Mouse (Mus musculus) MEL (cell line): Measurements from ENCODE around the gene Rxra. TPM values are rescaled to one million over a fixed set of nuclear protein-coding genes. Genes with fewer than 3 reads are reported as not detected.

Experiments used
- DNase-seq: peaks from one replicate; pipeline ENCODE4 v3.0.0; 2011; ENCODE audit warnings: low read depth, low spot score
- H3K27ac ChIP-seq: 2 replicates; pipeline ENCODE4 v1.5.1; 2012; ENCODE audit warnings: low read depth, mild to moderate bottlenecking, control low read depth, low read length, moderate library complexity; ENCODE audit not compliant: control insufficient read depth
- H3K27me3 ChIP-seq, 2 experiments: fragments of 150-350 bp in 1 of 2; sonication (generic) in 1 of 2; 2 replicates each; pipeline ENCODE4 v1.6.1; 2012; ENCODE audit warnings: low read length in 2 of 2, mild to moderate bottlenecking in 2 of 2, improper control_type of control experiment in 1 of 2, moderate library complexity in 1 of 2; ENCODE audit not compliant: insufficient read depth in 2 of 2, control insufficient read depth in 1 of 2
- H3K36me3 ChIP-seq, 2 experiments: 2 replicates each; pipeline ENCODE4 v1.6.1; 2012 to 2014; ENCODE audit warnings: low read length in 2 of 2, improper control_type of control experiment in 1 of 2, inconsistent platforms in 1 of 2, mild to moderate bottlenecking in 1 of 2; ENCODE audit not compliant: insufficient read depth in 2 of 2, control insufficient read depth in 1 of 2
- H3K4me1 ChIP-seq, 2 experiments: fragments of 150-350 bp in 1 of 2; sonication (generic) in 1 of 2; 2 replicates each; pipeline ENCODE4 v1.6.1; 2012; ENCODE audit warnings: low read length in 2 of 2, improper control_type of control experiment in 1 of 2, mild to moderate bottlenecking in 1 of 2; ENCODE audit not compliant: insufficient read depth in 2 of 2, control insufficient read depth in 1 of 2
- H3K4me3 ChIP-seq, 2 experiments: fragments of 150-350 bp in 1 of 2; sonication (generic) in 1 of 2; 2 replicates each; pipeline ENCODE4 v1.5.1; 2012; ENCODE audit warnings: low read depth in 2 of 2, low read length in 2 of 2, mild to moderate bottlenecking in 2 of 2, moderate library complexity in 2 of 2, control low read depth in 1 of 2, improper control_type of control experiment in 1 of 2; ENCODE audit not compliant: control insufficient read depth in 1 of 2, insufficient read depth in 1 of 2
- H3K79me2 ChIP-seq: 2 replicates; pipeline ENCODE4 v1.6.1; 2012; ENCODE audit warnings: mild to moderate bottlenecking, low read length, moderate library complexity; ENCODE audit not compliant: control insufficient read depth, poor library complexity, insufficient read depth
- H3K9ac ChIP-seq: 2 replicates; pipeline ENCODE4 v1.6.1; 2012; ENCODE audit warnings: low read depth, mild to moderate bottlenecking, control low read depth, low read length, moderate library complexity; ENCODE audit not compliant: control insufficient read depth, poor library complexity, severe bottlenecking
- H3K9me3 ChIP-seq: fragments of 150-350 bp; sonication (generic); replicated peaks from 2 replicates; pipeline ENCODE4 v1.6.1; 2012; ENCODE audit warnings: mild to moderate bottlenecking, low read length, improper control_type of control experiment, moderate library complexity; ENCODE audit not compliant: insufficient read depth
- BHLHE40 ChIP-seq: IDR thresholded peaks from 2 replicates; pipeline ENCODE4 v1.6.1; 2012; ENCODE audit warnings: low read depth, mild to moderate bottlenecking, inconsistent platforms, low read length, improper control_type of control experiment, borderline replicate concordance
- CHD1 ChIP-seq: IDR thresholded peaks from 2 replicates; pipeline ENCODE4 v1.6.1; 2012; ENCODE audit warnings: low read depth, mild to moderate bottlenecking, inconsistent platforms, low read length, improper control_type of control experiment
- CHD2 ChIP-seq: IDR thresholded peaks from 2 replicates; pipeline ENCODE4 v1.6.1; 2011; ENCODE audit warnings: low read length, improper control_type of control experiment
- E2F4 ChIP-seq: IDR thresholded peaks from 2 replicates; pipeline ENCODE4 v1.6.1; 2011; ENCODE audit warnings: low read depth, low read length, improper control_type of control experiment, borderline replicate concordance
- GABPA ChIP-seq: IDR thresholded peaks from 2 replicates; pipeline ENCODE4 v1.6.1; 2012; ENCODE audit warnings: low read depth, mild to moderate bottlenecking, inconsistent platforms, low read length, improper control_type of control experiment, moderate library complexity
- GATA1 ChIP-seq: IDR thresholded peaks from 2 replicates; pipeline ENCODE4 v1.6.1; 2011; ENCODE audit warnings: low read depth, low read length, improper control_type of control experiment
- HCFC1 ChIP-seq: IDR thresholded peaks from 2 replicates; pipeline ENCODE4 v1.6.1; 2012; ENCODE audit warnings: low read depth, mild to moderate bottlenecking, inconsistent platforms, low read length, improper control_type of control experiment, moderate library complexity
- KAT2A ChIP-seq: conservative IDR thresholded peaks from 2 replicates; pipeline ENCODE4 v1.6.1; 2012; ENCODE audit warnings: low read depth, low read length, improper control_type of control experiment, inconsistent platforms
- MAFK ChIP-seq: IDR thresholded peaks from 2 replicates; pipeline ENCODE4 v1.6.1; 2011; ENCODE audit warnings: low read depth, mild to moderate bottlenecking, low read length, improper control_type of control experiment, borderline replicate concordance
- MYB ChIP-seq: IDR thresholded peaks from 2 replicates; pipeline ENCODE4 v1.6.1; 2011; ENCODE audit warnings: mild to moderate bottlenecking, low read depth, low read length, improper control_type of control experiment
- MYC ChIP-seq: IDR thresholded peaks from 2 replicates; pipeline ENCODE4 v1.6.1; 2011; ENCODE audit warnings: low read depth, mild to moderate bottlenecking, low read length, improper control_type of control experiment, moderate library complexity
- NRF1 ChIP-seq: IDR thresholded peaks from 2 replicates; pipeline ENCODE4 v1.6.1; 2014; ENCODE audit warnings: low read depth, mild to moderate bottlenecking, inconsistent platforms, low read length, improper control_type of control experiment, moderate library complexity; ENCODE audit not compliant: poor library complexity, insufficient read depth, severe bottlenecking
- POLR2A ChIP-seq, 2 experiments: IDR thresholded peaks; 2 replicates each; pipeline ENCODE4 v1.6.1; 2011 to 2012; ENCODE audit warnings: low read length in 2 of 2, mild to moderate bottlenecking in 2 of 2, control low read depth in 1 of 2, improper control_type of control experiment in 1 of 2, low read depth in 1 of 2, moderate library complexity in 1 of 2; ENCODE audit not compliant: control insufficient read depth in 1 of 2, insufficient read depth in 1 of 2, poor library complexity in 1 of 2
- POLR2AphosphoS5 ChIP-seq: IDR thresholded peaks from 2 replicates; pipeline ENCODE4 v1.6.1; 2012; ENCODE audit warnings: low read depth, borderline replicate concordance, mild to moderate bottlenecking, inconsistent platforms, low read length, moderate library complexity, mixed read lengths
- RAD21 ChIP-seq: IDR thresholded peaks from 2 replicates; pipeline ENCODE4 v1.6.1; 2011; ENCODE audit warnings: mild to moderate bottlenecking, low read depth, low read length, improper control_type of control experiment
- RCOR1 ChIP-seq: IDR thresholded peaks from 2 replicates; pipeline ENCODE4 v1.6.1; 2012; ENCODE audit warnings: low read depth, mild to moderate bottlenecking, inconsistent platforms, low read length, improper control_type of control experiment
- TCF12 ChIP-seq: IDR thresholded peaks from 2 replicates; pipeline ENCODE4 v1.6.1; 2014; ENCODE audit warnings: low read depth, mild to moderate bottlenecking, inconsistent platforms, low read length, improper control_type of control experiment, moderate library complexity
- USF2 ChIP-seq, 2 experiments: IDR thresholded peaks; 2 replicates each; pipeline ENCODE4 v1.6.1; 2011 to 2012; ENCODE audit warnings: improper control_type of control experiment in 2 of 2, low read length in 2 of 2, borderline replicate concordance in 1 of 2, inconsistent platforms in 1 of 2, low read depth in 1 of 2, mild to moderate bottlenecking in 1 of 2; ENCODE audit not compliant: insufficient read depth in 1 of 2
- polyA plus RNA-seq, 2 experiments: library from polyadenylated mRNA; stranded (reverse) in 1 of 2; unstranded in 1 of 2; fragments of >175 nt in 1 of 2; fragments of >200 nt in 1 of 2; gene quantifications; 2 replicates each; pipeline versions ENCODE4 v1.2.1 to v1.2.4; 2012; ENCODE audit warnings: low replicate concordance in 2 of 2, low read depth in 1 of 2; ENCODE audit not compliant: insufficient read length in 2 of 2, insufficient read depth in 1 of 2, missing spikeins in 1 of 2
- total RNA-seq: library from RNA; depleted of rRNA; stranded (reverse); fragments of 300-350 nt; gene quantifications from 2 replicates; pipeline ENCODE4 v1.2.3, GENCODE M21; 2012

Rxra gene
- total and polyA plus RNA-seq, 3 experiments = 11.7 to 19.6 TPM; not detected in 1

- no peak for DNase-seq
- Histone ChIP-seq H3K9me3 (no peaks in the 10 kb centered on the region), H3K79me2 (no peaks in the 10 kb centered on the region), H3K4me3 (no peak overlapping the region), H3K9ac (no peak overlapping the region), H3K36me3 (no peaks in the 10 kb centered on the region), H3K27ac (no peak overlapping the region), H3K27me3 (no peaks in the 10 kb centered on the region)
- no peak for TF ChIP-seq KAT2A
- TF ChIP-seq NRF1 = no peak
- TF ChIP-seq, all 39 proteins: peak for 0
- 0 out of 4 replicates have a peak, but pooled peaks cover 0 to 3% of the 10 kb centered on the region in 2 experiments for H3K4me1 ChIP-seq
Observed at GRCm38 (mm10) chr2:27751135-27751519, 74.9 kb downstream of the Rxra start.

GRCm38 (mm10) chr2:27751803-27752202 is 75.6 kb downstream of the Rxra start:
- Histone ChIP-seq H3K9ac (no peak overlapping the region), H3K4me1 (0 out of 4 replicates have a peak, but pooled peaks cover 0 to 3% of the 10 kb centered on the region in 2 experiments), H3K4me3 (no peak overlapping the region)
- TF ChIP-seq TCF12 = no peak
- no peak for TF ChIP-seq MYB
- TF ChIP-seq MAFK = no peak
- no peak for TF ChIP-seq USF2 (IDR thresholded peaks at IDR 0.05; ENCODE audit: borderline replicate concordance in 1 of 2, insufficient read depth in 1 of 2, low read depth in 1 of 2, low read length in 2 of 2)
- TF ChIP-seq GABPA = no peak
- no peak for TF ChIP-seq E2F4
- TF ChIP-seq BHLHE40 = no peak
- TF ChIP-seq POLR2AphosphoS5 = no peak
- TF ChIP-seq MYC = no peak
- TF ChIP-seq HCFC1 = no peak
- TF ChIP-seq CHD1 = no peak
- no peak for TF ChIP-seq GATA1
- TF ChIP-seq POLR2A (IDR thresholded peaks at IDR 0.05; ENCODE audit: control insufficient read depth in 1 of 2, insufficient read depth in 1 of 2, low read depth in 1 of 2, low read length in 2 of 2, poor library complexity in 1 of 2) = no peak
- TF ChIP-seq, all 39 proteins: peak for 0
- H3K9me3 ChIP-seq = no peaks in the 10 kb centered on the region
- H3K27ac ChIP-seq = no peak overlapping the region
- DNase-seq = no peak
- H3K27me3 ChIP-seq = no peaks in the 10 kb centered on the region
- H3K79me2 ChIP-seq = no peaks in the 10 kb centered on the region
- H3K36me3 ChIP-seq = no peaks in the 10 kb centered on the region

GRCm38 (mm10) chr2:27754094-27754493 is 77.9 kb downstream of the Rxra start:
- no peak overlapping the region for H3K9ac ChIP-seq
- no peaks in the 10 kb centered on the region for H3K79me2 ChIP-seq
- no peak for DNase-seq
- 0 out of 4 replicates have a peak, but pooled peaks cover 0 to 3% of the 10 kb centered on the region in 2 experiments for H3K4me1 ChIP-seq
- TF ChIP-seq RAD21 (no peak), E2F4 (no peak), RCOR1 (no peak), MAFK (no peak), CHD2 (no peak)
- H3K36me3 ChIP-seq = no peaks in the 10 kb centered on the region
- no peak overlapping the region for H3K4me3 ChIP-seq
- no peaks in the 10 kb centered on the region for H3K9me3 ChIP-seq
- no peak overlapping the region for H3K27ac ChIP-seq
- no peaks in the 10 kb centered on the region for H3K27me3 ChIP-seq
